Mouse (Mus musculus) E14TG2a.4 (cell line): ENCODE results near the gene Eya2.

Experiments
- CTCF ChIP-seq: conservative IDR thresholded peaks from 2 replicates; pipeline ENCODE4 v1.5.1; 2014; ENCODE audit warnings: low read length
- POU5F1 ChIP-seq: IDR thresholded peaks from 2 replicates; pipeline ENCODE4 v1.6.1; 2014; ENCODE audit warnings: low read length, borderline replicate concordance

- no peak for TF ChIP-seq CTCF
- no peak for TF ChIP-seq POU5F1
Measured at GRCm38 (mm10) chr2:165745306-165746098, 150.7 kb downstream of the Eya2 start.
